Mouse (Mus musculus) small intestine, adult 2 months (tissue): ENCODE measurements around the gene Dpp10.

ENCODE experiments used
- CTCF ChIP-seq: fragments of 200-500 bp; IDR thresholded peaks from 2 replicates; pipeline ENCODE4 v1.5.1; 2012; ENCODE audit warnings: low read depth, mild to moderate bottlenecking, control low read depth, inconsistent platforms, low read length, moderate library complexity, mixed read lengths; ENCODE audit not compliant: insufficient replicate concordance, insufficient read length; ENCODE audit errors: extremely low read depth
- POLR2A ChIP-seq: fragments of 200-500 bp; IDR thresholded peaks from 2 replicates; pipeline ENCODE4 v1.6.1; 2012; ENCODE audit warnings: low read depth, mild to moderate bottlenecking, control low read depth, inconsistent platforms, low read length, moderate library complexity

- no peak for TF ChIP-seq POLR2A
- no peak for TF ChIP-seq CTCF
These were observed 198.5 kb downstream of the Dpp10 start for GRCm38 (mm10) chr1:123846881-123847280.
